Mouse (Mus musculus) thymus, adult 2 months (tissue): ENCODE measurements around the gene Ccdc12.

Experiments
- CTCF ChIP-seq: fragments of 200-500 bp; IDR thresholded peaks from 2 replicates; pipeline ENCODE4 v1.5.1; 2012; ENCODE audit warnings: mild to moderate bottlenecking, control low read depth, low read length, moderate library complexity, borderline replicate concordance; ENCODE audit not compliant: control insufficient read depth, poor library complexity, insufficient read depth; ENCODE audit errors: extremely low read depth
- POLR2A ChIP-seq: fragments of 200-500 bp; IDR thresholded peaks from 2 replicates; pipeline ENCODE4 v1.6.1; 2012; ENCODE audit warnings: mild to moderate bottlenecking, low read length, control low read depth, moderate library complexity; ENCODE audit not compliant: control insufficient read depth, poor library complexity, insufficient read depth; ENCODE audit errors: extremely low read depth

- TF ChIP-seq CTCF: no peak
- no peak for TF ChIP-seq POLR2A
Measured at GRCm38 (mm10) chr9:110689261-110689779, 33.0 kb downstream of the Ccdc12 start.
